Mouse (Mus musculus): ENCODE measurements around the gene Usp15. TPM values are rescaled to one million over a fixed set of nuclear protein-coding genes. Genes with fewer than 3 reads are reported as not detected.

Gene Usp15
- total RNA-seq, 4 experiments from 2014 or later = 92.7 to 102 (median 94.7) TPM

Small RNAs within 50 kb of the gene (microRNA-seq; reads per million reads assigned to microRNA genes)
- 2.2 reads per million for gene Gm27920

Other genes starting within 250 kb of the Usp15 start
- gene Mon2, start 120.5 kb downstream of the Usp15 start, total RNA-seq (2022) = 10 to 100 TPM; 36.2 to 47.2 (median 40.1) TPM
- gene Fam19a2, start 67.0 kb upstream of the Usp15 start, total RNA-seq (2022) = under 1 TPM; 0.09 to 0.22 (median 0.11) TPM

Data from heart, adult 8-10 months (tissue).